Mouse (Mus musculus) CD4-positive, CD25-positive, alpha-beta regulatory T cell, adult 2 months (primary cell): ENCODE results near the gene Tlk2.

Experiments
- DNase-seq: peaks from one replicate; pipeline ENCODE4 v3.0.0-alpha.2; 2012; ENCODE audit warnings: low read depth, low spot score

Tlk2 gene

GRCm38 (mm10) chr11:105164516-105165510 is 13.8 kb upstream of the Tlk2 start:
- no peak for DNase-seq

GRCm38 (mm10) chr11:105166780-105167179 is 11.8 kb upstream of the Tlk2 start:
- no peak for DNase-seq

- DNase-seq: no peak
Observed at GRCm38 (mm10) chr11:105179523-105179922, 916 bp downstream of the Tlk2 start.

- peak; percentile 60 for DNase-seq
Observed at GRCm38 (mm10) chr11:105180471-105181091, 2.0 kb downstream of the Tlk2 start.

GRCm38 (mm10) chr11:105181126-105181637 is 2.6 kb downstream of the Tlk2 start:
- peak; percentile 96 for DNase-seq

GRCm38 (mm10) chr11:105181689-105182460 is 3.3 kb downstream of the Tlk2 start:
- DNase-seq: peak; percentile 63

- no peak for DNase-seq
Observed at GRCm38 (mm10) chr11:105182461-105182855, 3.9 kb downstream of the Tlk2 start.

- DNase-seq: peak; percentile 37
Observed at GRCm38 (mm10) chr11:105184678-105185077, 6.1 kb downstream of the Tlk2 start.

- no peak for DNase-seq
Observed at GRCm38 (mm10) chr11:105192186-105192585, 13.6 kb downstream of the Tlk2 start.

- DNase-seq: no peak
Observed at GRCm38 (mm10) chr11:105196893-105197662, 18.5 kb downstream of the Tlk2 start.

- DNase-seq: peak; percentile 45
Observed at GRCm38 (mm10) chr11:105202403-105202802, 23.8 kb downstream of the Tlk2 start.

- DNase-seq: no peak
Observed at GRCm38 (mm10) chr11:105210007-105210406, 31.4 kb downstream of the Tlk2 start.

GRCm38 (mm10) chr11:105214257-105214656 is 35.6 kb downstream of the Tlk2 start:
- peak; percentile 53 for DNase-seq

- no peak for DNase-seq
Observed at GRCm38 (mm10) chr11:105217771-105218170, 39.2 kb downstream of the Tlk2 start.

GRCm38 (mm10) chr11:105234501-105234900 is 55.9 kb downstream of the Tlk2 start:
- DNase-seq: no peak

- DNase-seq: peak; percentile 56
Observed at GRCm38 (mm10) chr11:105240991-105241390, 62.4 kb downstream of the Tlk2 start.

- no peak for DNase-seq
Observed at GRCm38 (mm10) chr11:105246369-105246768, 67.8 kb downstream of the Tlk2 start.

GRCm38 (mm10) chr11:105246785-105247184 is 68.2 kb downstream of the Tlk2 start:
- DNase-seq: no peak

GRCm38 (mm10) chr11:105247321-105247720 is 68.7 kb downstream of the Tlk2 start:
- DNase-seq: no peak

GRCm38 (mm10) chr11:105259733-105260132 is 81.1 kb downstream of the Tlk2 start:
- no peak for DNase-seq

GRCm38 (mm10) chr11:105261116-105261515 is 82.5 kb downstream of the Tlk2 start:
- no peak for DNase-seq
